Mouse (Mus musculus): ENCODE measurements around the gene Igdcc3. TPM values are rescaled to one million over a fixed set of nuclear protein-coding genes. Genes with fewer than 3 reads are reported as not detected.

Igdcc3 gene
- polyA plus RNA-seq, 1 experiment, result not detected

DNA sequence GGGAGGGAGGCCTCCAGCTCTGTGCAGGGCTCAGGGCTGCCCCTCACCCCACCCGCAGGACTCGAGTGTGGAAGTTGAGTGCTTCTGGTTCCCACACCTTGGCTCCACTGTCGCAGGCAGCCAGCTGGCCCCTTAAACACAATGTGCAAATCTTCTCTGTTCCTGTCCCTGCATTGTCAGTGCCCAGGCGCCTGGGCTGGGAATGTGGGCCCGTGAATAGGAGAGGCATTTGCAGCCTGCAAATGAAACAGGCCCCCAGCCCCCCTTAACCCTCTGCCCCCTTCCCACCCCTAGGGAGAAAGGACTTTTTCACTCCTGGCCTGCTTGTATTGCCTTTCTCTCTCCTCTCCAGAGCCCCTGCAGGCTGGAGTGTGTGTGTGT, 12.3 kb downstream of the Igdcc3 start:
- TF ChIP-seq POLR2A (IDR thresholded peaks at IDR 0.05; ENCODE audit: borderline replicate concordance, low read depth, low read length) (no peak), CTCF (IDR thresholded peaks at IDR 0.05; ENCODE audit: low read depth, low read length) (no peak)
- H3K4me3 ChIP-seq (ENCODE audit: insufficient read depth, low read length), result no peak overlapping the region
- H3K4me1 ChIP-seq (ENCODE audit: control insufficient read depth, insufficient read depth, low read length), result no peaks in the 10 kb centered on the region
- no peak overlapping the region for H3K27ac ChIP-seq (ENCODE audit: insufficient read depth, low read depth, low read length)

GRCm38 (mm10) chr9:65154692-65155455, 13.9 kb downstream of the Igdcc3 start:
- no peak for TF ChIP-seq POLR2A (IDR thresholded peaks at IDR 0.05; ENCODE audit: borderline replicate concordance, low read depth, low read length)
- TF ChIP-seq CTCF (IDR thresholded peaks at IDR 0.05; ENCODE audit: low read depth, low read length), result no peak
- Histone ChIP-seq H3K4me3 (ENCODE audit: insufficient read depth, low read length) (no peak overlapping the region), H3K4me1 (ENCODE audit: control insufficient read depth, insufficient read depth, low read length) (no peaks in the 10 kb centered on the region), H3K27ac (ENCODE audit: insufficient read depth, low read depth, low read length) (no peak overlapping the region)

GRCm38 (mm10) chr9:65156604-65157003, 15.6 kb downstream of the Igdcc3 start:
- TF ChIP-seq CTCF (IDR thresholded peaks at IDR 0.05; ENCODE audit: low read depth, low read length), result no peak
- TF ChIP-seq POLR2A (IDR thresholded peaks at IDR 0.05; ENCODE audit: borderline replicate concordance, low read depth, low read length), result no peak
- H3K4me3 ChIP-seq (ENCODE audit: insufficient read depth, low read length), result no peak overlapping the region
- no peak overlapping the region for H3K27ac ChIP-seq (ENCODE audit: insufficient read depth, low read depth, low read length)
- H3K4me1 ChIP-seq (ENCODE audit: control insufficient read depth, insufficient read depth, low read length), result no peaks in the 10 kb centered on the region

GRCm38 (mm10) chr9:65157631-65158030, 16.6 kb downstream of the Igdcc3 start:
- TF ChIP-seq CTCF (IDR thresholded peaks at IDR 0.05; ENCODE audit: low read depth, low read length) (no peak), POLR2A (IDR thresholded peaks at IDR 0.05; ENCODE audit: borderline replicate concordance, low read depth, low read length) (no peak)
- Histone ChIP-seq H3K4me3 (ENCODE audit: insufficient read depth, low read length) (no peak overlapping the region), H3K27ac (ENCODE audit: insufficient read depth, low read depth, low read length) (no peak overlapping the region), H3K4me1 (ENCODE audit: control insufficient read depth, insufficient read depth, low read length) (no peaks in the 10 kb centered on the region)

- TF ChIP-seq POLR2A (IDR thresholded peaks at IDR 0.05; ENCODE audit: borderline replicate concordance, low read depth, low read length) (no peak), CTCF (IDR thresholded peaks at IDR 0.05; ENCODE audit: low read depth, low read length) (no peak)
- H3K4me3 ChIP-seq (ENCODE audit: insufficient read depth, low read length), result no peak overlapping the region
- no peaks in the 10 kb centered on the region for H3K4me1 ChIP-seq (ENCODE audit: control insufficient read depth, insufficient read depth, low read length)
- no peak overlapping the region for H3K27ac ChIP-seq (ENCODE audit: insufficient read depth, low read depth, low read length)
These were observed 20.2 kb downstream of the Igdcc3 start for GRCm38 (mm10) chr9:65161188-65161587.

- H3K4me3 ChIP-seq (ENCODE audit: insufficient read depth, low read length), result no peak overlapping the region
- H3K4me1 ChIP-seq (ENCODE audit: control insufficient read depth, insufficient read depth, low read length), result no peaks in the 10 kb centered on the region
- TF ChIP-seq POLR2A (IDR thresholded peaks at IDR 0.05; ENCODE audit: borderline replicate concordance, low read depth, low read length) (no peak), CTCF (IDR thresholded peaks at IDR 0.05; ENCODE audit: low read depth, low read length) (no peak)
- H3K27ac ChIP-seq (ENCODE audit: insufficient read depth, low read depth, low read length), result no peak overlapping the region
These were observed 20.9 kb downstream of the Igdcc3 start for GRCm38 (mm10) chr9:65161881-65162280.

GRCm38 (mm10) chr9:65162711-65163639, 22.0 kb downstream of the Igdcc3 start:
- no peak for TF ChIP-seq CTCF (IDR thresholded peaks at IDR 0.05; ENCODE audit: low read depth, low read length)
- no peak for TF ChIP-seq POLR2A (IDR thresholded peaks at IDR 0.05; ENCODE audit: borderline replicate concordance, low read depth, low read length)

GRCm38 (mm10) chr9:65164870-65165269, 23.9 kb downstream of the Igdcc3 start:
- Histone ChIP-seq H3K27ac (ENCODE audit: insufficient read depth, low read depth, low read length) (no peak overlapping the region), H3K4me3 (ENCODE audit: insufficient read depth, low read length) (no peak overlapping the region), H3K4me1 (ENCODE audit: control insufficient read depth, insufficient read depth, low read length) (no peaks in the 10 kb centered on the region)
- no peak for TF ChIP-seq CTCF (IDR thresholded peaks at IDR 0.05; ENCODE audit: low read depth, low read length)
- no peak for TF ChIP-seq POLR2A (IDR thresholded peaks at IDR 0.05; ENCODE audit: borderline replicate concordance, low read depth, low read length)

More at GRCm38 (mm10) chr9:65162711-65163639, 22.0 kb downstream of the Igdcc3 start:
- H3K4me1 ChIP-seq (ENCODE audit: control insufficient read depth, insufficient read depth, low read length), result no peaks in the 10 kb centered on the region
- H3K27ac ChIP-seq (ENCODE audit: insufficient read depth, low read depth, low read length), result no peak overlapping the region
- H3K4me3 ChIP-seq (ENCODE audit: insufficient read depth, low read length), result no peak overlapping the region; the same call in 1 of the 2 replicates

GRCm38 (mm10) chr9:65166386-65166785, 25.4 kb downstream of the Igdcc3 start:
- TF ChIP-seq CTCF (IDR thresholded peaks at IDR 0.05; ENCODE audit: low read depth, low read length) (no peak), POLR2A (IDR thresholded peaks at IDR 0.05; ENCODE audit: borderline replicate concordance, low read depth, low read length) (no peak)
- H3K4me3 ChIP-seq (ENCODE audit: insufficient read depth, low read length), result no peak overlapping the region
- H3K4me1 ChIP-seq (ENCODE audit: control insufficient read depth, insufficient read depth, low read length), result no peaks in the 10 kb centered on the region
- H3K27ac ChIP-seq (ENCODE audit: insufficient read depth, low read depth, low read length), result no peak overlapping the region

DNA sequence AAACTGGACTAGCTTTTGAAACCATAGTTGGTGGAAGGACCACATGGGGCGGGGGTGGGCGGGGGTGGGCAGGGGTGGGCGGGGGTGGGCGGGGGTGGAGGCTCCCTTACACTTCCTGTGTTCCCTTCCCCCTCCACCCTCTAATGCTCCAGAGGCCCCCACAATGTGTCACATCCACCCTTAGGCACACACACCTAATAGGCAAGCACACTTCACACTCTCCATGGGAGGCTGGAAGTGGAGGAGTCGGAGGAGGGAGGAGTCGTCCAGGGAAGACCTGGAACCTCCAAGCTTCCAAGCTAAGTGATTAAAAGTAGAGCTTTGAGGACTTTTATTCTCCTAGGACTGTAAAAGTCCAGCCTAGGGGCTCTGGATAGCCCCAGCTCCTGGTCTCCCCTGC, 27.5 kb downstream of the Igdcc3 start:
- H3K27ac ChIP-seq (ENCODE audit: insufficient read depth, low read depth, low read length), result no peak overlapping the region

More for the DNA sequence above, 27.5 kb downstream of the Igdcc3 start:
- TF ChIP-seq CTCF (IDR thresholded peaks at IDR 0.05; ENCODE audit: low read depth, low read length), result no peak
- TF ChIP-seq POLR2A (IDR thresholded peaks at IDR 0.05; ENCODE audit: borderline replicate concordance, low read depth, low read length), result no peak
- H3K4me1 ChIP-seq (ENCODE audit: control insufficient read depth, insufficient read depth, low read length), result no peaks in the 10 kb centered on the region
- no peak overlapping the region for H3K4me3 ChIP-seq (ENCODE audit: insufficient read depth, low read length)

Data from bone marrow macrophage, adult 2 months (primary cell).